Mouse (Mus musculus) heart, postnatal 0 days (tissue): ENCODE data around the gene Zc3h18. TPM values are rescaled to one million over a fixed set of nuclear protein-coding genes. Genes with fewer than 3 reads are reported as not detected.

ENCODE experiments used
- ATAC-seq: fragments of 200-750 bp; cut with Nextera tagmentation; 2 replicates; pipeline ENCODE4 v1.8.0; 2017; ENCODE audit warnings: low read depth, moderate number of reproducible peaks, moderate library complexity; ENCODE audit not compliant: insufficient read depth
- DNase-seq: peaks from one replicate; pipeline ENCODE4 v3.0.0-alpha.2; 2016; ENCODE audit warnings: low spot score
- H3K27ac ChIP-seq: fragments of 300-500 bp; sonication (generic); 2 replicates; pipeline ENCODE4 v1.5.1; 2014; ENCODE audit warnings: low read depth, mild to moderate bottlenecking
- H3K27me3 ChIP-seq: fragments of 300-500 bp; sonication (generic); 2 replicates; pipeline ENCODE4 v1.6.1; 2014; ENCODE audit warnings: low read length, mixed read lengths; ENCODE audit not compliant: control insufficient read depth, insufficient read depth
- H3K36me3 ChIP-seq: fragments of 300-500 bp; sonication (generic); replicated peaks from 2 replicates; pipeline ENCODE4 v1.6.1; 2014; ENCODE audit warnings: low read length, mixed read lengths; ENCODE audit not compliant: control insufficient read depth, insufficient read depth
- H3K4me1 ChIP-seq: fragments of 300-500 bp; sonication (generic); 2 replicates; pipeline ENCODE4 v1.6.1; 2014; ENCODE audit warnings: antibody characterized with exemption; ENCODE audit not compliant: control insufficient read depth, insufficient read depth
- H3K4me2 ChIP-seq: fragments of 300-500 bp; sonication (generic); 2 replicates; pipeline ENCODE4 v1.6.1; 2014; ENCODE audit warnings: low read depth, mild to moderate bottlenecking, low read length, moderate library complexity
- H3K4me3 ChIP-seq: fragments of 300-500 bp; sonication (generic); 2 replicates; pipeline ENCODE4 v1.5.1; 2014; ENCODE audit warnings: low read depth, low read length
- H3K9ac ChIP-seq: fragments of 300-500 bp; sonication (generic); replicated peaks from 2 replicates; pipeline ENCODE4 v1.6.1; 2014; ENCODE audit warnings: low read depth, low read length, mixed read lengths
- H3K9me3 ChIP-seq: fragments of 300-500 bp; sonication (generic); replicated peaks from 2 replicates; pipeline ENCODE4 v1.6.1; 2016; ENCODE audit warnings: low read length; ENCODE audit not compliant: control insufficient read depth
- CTCF ChIP-seq: IDR thresholded peaks from 2 replicates; pipeline ENCODE4 v1.5.1; 2016; ENCODE audit warnings: antibody characterized with exemption, control low read depth, low read depth
- EP300 ChIP-seq: IDR thresholded peaks from 2 replicates; pipeline ENCODE4 v1.6.1; 2016; ENCODE audit warnings: antibody characterized with exemption, low read depth
- WGBS: fragments of 180-500 bp; shearing (Covaris S2); extraction: QIAGEN DNeasy Blood & Tissue Kit; methylation state at CpG from one replicate; pipeline ENCODE4 v1.1.7; 2014; 5-methylcytosine and 5-hydroxymethylcytosine counted together
- polyA plus RNA-seq: library from polyadenylated mRNA; unstranded; fragments of >200 nt; fragmentation: Nextera tagmentation; extraction: Ambion mirVana; gene quantifications from 2 replicates; pipeline ENCODE4 v1.2.1, GENCODE M21; 2015
- total RNA-seq: library from RNA; depleted of rRNA; stranded (reverse); fragments of >200 nt; gene quantifications from 2 replicates; pipeline ENCODE4 v1.2.3, GENCODE M21; 2014; ENCODE audit warnings: low replicate concordance

The Zc3h18 gene
- total and polyA plus RNA-seq, 2 experiments from 2014 or later = 14.4 to 23.1 TPM

DNA sequence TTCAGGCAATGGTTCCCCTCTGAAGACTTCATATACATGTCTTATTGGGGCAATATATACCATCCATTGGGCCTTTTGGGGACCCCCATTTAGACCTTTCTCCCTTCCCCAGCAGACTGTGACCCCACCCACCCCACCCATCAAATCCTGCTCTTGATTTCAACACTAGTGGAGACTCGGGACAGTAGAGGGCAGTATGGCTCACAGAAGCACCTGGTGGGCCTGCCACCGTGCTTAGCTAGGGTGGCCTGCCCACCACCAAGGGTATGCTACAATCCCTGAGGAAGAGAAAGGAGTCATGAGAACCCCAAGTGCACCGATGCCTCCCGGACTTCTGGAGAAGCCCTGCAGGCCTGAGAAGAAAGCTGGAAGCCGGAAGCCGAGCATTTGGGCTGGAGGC, 37.6 kb upstream of the Zc3h18 start:
- peaks cover 20% of the 10 kb centered on the region for H3K4me1 ChIP-seq
- DNase-seq (no peak), ATAC-seq (no peak)
- no peak overlapping the region for H3K4me3 ChIP-seq
- 60% methylated on average over 6 of the region's 6 CpGs for WGBS
- TF ChIP-seq CTCF (peak; percentile 39; the same call in 1 of the 2 replicates), EP300 (no peak)
- no peak overlapping the region for H3K9ac ChIP-seq
- H3K27me3 ChIP-seq = 0 out of 2 replicates have a peak, but pooled peaks cover 5% of the 10 kb centered on the region
- H3K36me3 ChIP-seq = peaks cover 48% of the 10 kb centered on the region
- H3K4me2 ChIP-seq = no peak overlapping the region
- H3K9me3 ChIP-seq = no peaks in the 10 kb centered on the region
- no peak overlapping the region for H3K27ac ChIP-seq

DNA sequence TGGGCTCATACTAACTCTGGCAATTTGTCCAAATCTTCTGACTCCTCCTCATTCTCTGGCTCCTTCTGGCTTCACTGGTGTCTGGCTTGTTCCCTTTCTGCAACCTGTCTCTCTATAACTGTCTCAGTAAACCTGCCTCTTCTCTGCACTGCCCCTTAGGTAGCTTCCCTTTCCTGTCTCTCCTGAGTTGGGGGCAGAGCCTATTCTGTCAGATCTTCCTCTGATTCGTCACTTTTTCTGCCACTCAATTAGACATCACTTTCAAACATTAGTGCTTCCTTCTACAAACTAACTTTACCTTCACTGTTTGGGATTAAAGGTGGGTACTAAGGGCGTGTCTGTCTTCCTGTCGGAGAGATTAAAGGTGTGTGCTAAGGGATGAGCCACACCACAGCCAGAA, 35.6 kb upstream of the Zc3h18 start:
- ATAC-seq = no peak
- Histone ChIP-seq H3K36me3 (peaks cover 28% of the 10 kb centered on the region), H3K27ac (no peak overlapping the region), H3K9me3 (no peaks in the 10 kb centered on the region), H3K4me1 (peaks cover 28% of the 10 kb centered on the region), H3K4me3 (no peak overlapping the region), H3K9ac (no peak overlapping the region), H3K27me3 (0 out of 2 replicates have a peak, but pooled peaks cover 5% of the 10 kb centered on the region), H3K4me2 (no peak overlapping the region)
- TF ChIP-seq CTCF = no peak
- TF ChIP-seq EP300 = no peak
- no peak for DNase-seq
- 83% methylated on average over 3 of the region's 3 CpGs for WGBS

DNA sequence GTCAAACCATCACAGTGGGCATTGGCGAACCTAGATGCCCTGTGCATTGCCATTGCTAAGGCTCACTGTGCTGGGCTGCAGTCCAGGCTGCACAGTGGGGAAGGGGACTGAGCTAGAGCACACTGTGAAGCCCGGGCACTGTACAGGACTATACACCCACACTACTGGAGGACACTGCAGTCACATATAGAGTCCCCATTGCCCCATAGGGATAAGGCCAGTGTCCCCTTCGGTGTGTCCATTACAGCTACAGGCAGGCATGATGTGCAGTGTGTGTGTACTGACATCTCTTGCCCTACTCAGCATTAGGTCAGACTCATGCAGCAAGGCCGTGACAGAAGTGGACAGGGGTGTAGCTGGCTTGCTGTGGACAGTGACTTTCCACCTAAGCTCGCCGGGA, 34.6 kb upstream of the Zc3h18 start:
- Histone ChIP-seq H3K27me3 (0 out of 2 replicates have a peak, but pooled peaks cover 5% of the 10 kb centered on the region), H3K9me3 (no peaks in the 10 kb centered on the region), H3K27ac (no peak overlapping the region), H3K9ac (0 out of 2 replicates have a peak overlapping the region, but pooled peaks have one; percentile 27), H3K4me3 (no peak overlapping the region), H3K36me3 (peaks cover 18% of the 10 kb centered on the region), H3K4me2 (no peak overlapping the region), H3K4me1 (peaks cover 28% of the 10 kb centered on the region)
- DNase-seq = no peak
- 68% methylated on average over 6 of the region's 6 CpGs for WGBS
- ATAC-seq = no peak
- TF ChIP-seq CTCF = no peak
- no peak for TF ChIP-seq EP300

DNA sequence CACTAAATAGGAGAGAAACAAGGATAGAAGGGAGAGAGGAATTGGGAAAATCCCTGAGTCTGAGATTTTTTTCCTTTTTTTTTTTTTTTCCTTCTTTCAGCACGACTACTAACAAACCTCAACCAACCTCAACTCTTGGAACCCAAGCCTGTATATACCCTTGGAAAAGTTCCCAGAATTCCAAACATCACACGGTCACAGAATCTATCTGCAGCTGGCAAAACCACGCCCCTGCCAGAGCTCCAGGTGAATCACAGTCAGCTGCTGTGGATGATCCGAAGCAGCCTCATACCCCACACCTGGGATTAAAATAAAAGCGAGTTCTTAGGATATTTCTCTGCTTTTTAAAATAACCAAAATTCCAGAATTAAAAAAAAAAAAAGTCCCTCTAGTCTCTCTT, 34.0 kb upstream of the Zc3h18 start:
- Histone ChIP-seq H3K9ac (0 out of 2 replicates have a peak overlapping the region, but pooled peaks have one; percentile 27), H3K4me1 (peaks cover 28% of the 10 kb centered on the region), H3K36me3 (peaks cover 12% of the 10 kb centered on the region), H3K4me3 (0 out of 2 replicates have a peak overlapping the region, but pooled peaks have one; percentile 35), H3K27me3 (0 out of 2 replicates have a peak, but pooled peaks cover 5% of the 10 kb centered on the region), H3K4me2 (no peak overlapping the region), H3K27ac (no peak overlapping the region), H3K9me3 (no peaks in the 10 kb centered on the region)
- no peak for DNase-seq
- no peak for TF ChIP-seq EP300
- no peak for TF ChIP-seq CTCF
- 29% methylated on average over 5 of the region's 5 CpGs for WGBS
- no peak for ATAC-seq

DNA sequence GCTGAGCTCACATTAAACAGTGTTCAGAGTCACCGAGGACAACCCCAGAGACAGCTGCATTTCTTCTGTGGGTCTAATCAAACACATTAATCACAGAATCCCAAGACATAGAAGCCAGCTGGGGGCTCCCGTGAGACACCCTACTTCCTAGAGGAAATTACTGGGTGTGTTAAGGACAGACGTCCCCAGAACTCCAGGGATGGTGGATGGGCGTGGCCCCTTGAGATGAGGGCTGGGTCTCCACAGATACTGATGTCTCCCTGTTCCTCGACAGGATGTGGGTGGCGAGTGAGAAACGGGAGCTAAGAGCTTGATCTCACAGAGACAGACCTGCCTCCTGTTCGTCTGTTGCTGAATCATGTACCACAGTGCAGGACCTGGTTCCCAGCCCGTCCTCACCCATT, 33.6 kb upstream of the Zc3h18 start:
- H3K27me3 ChIP-seq = 0 out of 2 replicates have a peak, but pooled peaks cover 5% of the 10 kb centered on the region
- no peaks in the 10 kb centered on the region for H3K9me3 ChIP-seq
- no peak overlapping the region for H3K9ac ChIP-seq
- H3K4me1 ChIP-seq = peaks cover 31% of the 10 kb centered on the region
- peak overlapping the region; percentile 35 for H3K4me3 ChIP-seq
- peak overlapping the region; percentile 60 for H3K4me2 ChIP-seq
- peak; percentile 17 for DNase-seq
- 2% methylated on average over 9 of the region's 9 CpGs for WGBS
- TF ChIP-seq CTCF = no peak
- no peak for TF ChIP-seq EP300
- peak overlapping the region; percentile 43; the same call in 1 of the 2 replicates for H3K27ac ChIP-seq
- 0 out of 2 replicates have a peak, but pooled peaks cover 8% of the 10 kb centered on the region for H3K36me3 ChIP-seq
- ATAC-seq = peak; percentile 25; the same call in 1 of the 2 replicates

DNA sequence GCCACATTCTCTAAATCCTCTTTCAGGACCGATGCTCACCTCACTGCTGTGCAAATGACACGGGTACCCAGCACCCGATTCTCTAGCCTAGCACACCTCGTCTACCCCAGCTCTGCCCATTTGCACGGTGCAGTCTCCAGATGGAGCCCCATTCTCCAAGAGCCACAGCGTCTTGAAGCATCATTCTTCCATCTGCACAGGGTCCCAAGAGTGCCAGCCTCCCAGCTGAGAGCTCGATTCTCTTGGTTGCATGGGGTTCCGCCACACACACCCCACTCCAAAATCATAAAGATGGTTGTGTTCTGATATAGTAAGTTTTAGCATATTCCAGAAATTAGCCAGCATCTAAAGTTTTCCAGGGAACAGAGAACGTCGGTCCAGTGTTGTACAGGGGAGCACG, 33.1 kb upstream of the Zc3h18 start:
- ATAC-seq (no peak), DNase-seq (no peak)
- Histone ChIP-seq H3K36me3 (0 out of 2 replicates have a peak, but pooled peaks cover 3% of the 10 kb centered on the region), H3K9ac (no peak overlapping the region; the same call in 1 of the 2 replicates), H3K9me3 (no peaks in the 10 kb centered on the region), H3K4me3 (peak overlapping the region; percentile 35), H3K27ac (peak overlapping the region; percentile 43; the same call in 1 of the 2 replicates), H3K4me1 (peaks cover 36% of the 10 kb centered on the region), H3K27me3 (0 out of 2 replicates have a peak, but pooled peaks cover 5% of the 10 kb centered on the region), H3K4me2 (peak overlapping the region; percentile 60)
- TF ChIP-seq CTCF (no peak), EP300 (no peak)
- WGBS = 4% methylated on average over 11 of the region's 11 CpGs
